ENCODE assay signal across 8 mouse cellular contexts in genomic region chr5:122770304-122770703, GRCm38 (mm10). TPM values are rescaled to one million over a fixed set of nuclear protein-coding genes. Genes with fewer than 3 reads are reported as not detected.
DNase-seq lines count a peak whose midpoint lies in the region; ATAC-seq and TF ChIP-seq lines count a peak whose summit lies in the region.

No protein-coding gene starts in this region.

- H3K4me1 ChIP-seq in forebrain, postnatal 0 days (ENCODE audit: insufficient read depth), result no peaks in the 10 kb centered on the region
- 0 out of 2 replicates have a peak, but pooled peaks cover 3% of the 10 kb centered on the region for H3K4me1 ChIP-seq in forebrain, embryonic 16.5 days (replicated peaks; ENCODE audit: control insufficient read depth, insufficient read depth, low read length)
- peaks cover 2% of the 10 kb centered on the region for H3K4me1 ChIP-seq in ES-Bruce4 (ENCODE audit: control insufficient read depth, insufficient read depth, low read length)
- peaks cover 13% of the 10 kb centered on the region for H3K4me1 ChIP-seq in embryonic facial prominence, embryonic 14.5 days (ENCODE audit: control insufficient read depth, insufficient read depth, low read length)
- H3K4me1 ChIP-seq in limb, embryonic 12.5 days (replicated peaks), result peaks cover 10% of the 10 kb centered on the region
- peaks cover 6% of the 10 kb centered on the region; the same call in 1 of the 2 replicates for H3K4me1 ChIP-seq in stomach, embryonic 14.5 days (ENCODE audit: control insufficient read depth, insufficient read depth, low read length)

- H3K27ac ChIP-seq in forebrain, postnatal 0 days (ENCODE audit: low read depth, low read length), result 0 out of 2 replicates have a peak overlapping the region, but pooled peaks have one; percentile 40
- H3K27ac ChIP-seq in forebrain, embryonic 16.5 days (ENCODE audit: low read length), result no peak overlapping the region
- peak overlapping the region; percentile 47 for H3K27ac ChIP-seq in ES-Bruce4 (ENCODE audit: insufficient read depth, low read length)
- peak overlapping the region; percentile 82 for H3K27ac ChIP-seq in embryonic facial prominence, embryonic 14.5 days (replicated peaks; ENCODE audit: low read depth, low read length)
- H3K27ac ChIP-seq in limb, embryonic 12.5 days, result peak overlapping the region; percentile 73
- H3K27ac ChIP-seq in stomach, embryonic 14.5 days (ENCODE audit: low read length), result peak overlapping the region; percentile 59; the same call in 1 of the 2 replicates

- H3K36me3 ChIP-seq in forebrain, postnatal 0 days (ENCODE audit: insufficient read depth), result peaks cover 4% of the 10 kb centered on the region; the same call in 1 of the 2 replicates
- no peaks in the 10 kb centered on the region for H3K36me3 ChIP-seq in forebrain, embryonic 16.5 days (ENCODE audit: control insufficient read depth, insufficient read depth)
- no peaks in the 10 kb centered on the region for H3K36me3 ChIP-seq in ES-Bruce4 (ENCODE audit: control insufficient read depth, insufficient read depth, low read length, poor library complexity, severe bottlenecking)
- H3K36me3 ChIP-seq in embryonic facial prominence, embryonic 14.5 days (ENCODE audit: control insufficient read depth, insufficient read depth, low read length), result 0 out of 2 replicates have a peak, but pooled peaks cover 7% of the 10 kb centered on the region
- H3K36me3 ChIP-seq in limb, embryonic 12.5 days, result peaks cover 11% of the 10 kb centered on the region; the same call in 1 of the 2 replicates
- H3K36me3 ChIP-seq in stomach, embryonic 14.5 days (ENCODE audit: control insufficient read depth, insufficient read depth, low read length), result no peaks in the 10 kb centered on the region

- H3K4me3 ChIP-seq in forebrain, postnatal 0 days (ENCODE audit: low read depth, low read length), result no peak overlapping the region
- no peak overlapping the region for H3K4me3 ChIP-seq in forebrain, embryonic 16.5 days (replicated peaks; ENCODE audit: low read length)
- H3K4me3 ChIP-seq in ES-Bruce4 (ENCODE audit: low read depth, low read length), result no peak overlapping the region
- H3K4me3 ChIP-seq in embryonic facial prominence, embryonic 14.5 days (ENCODE audit: low read depth, low read length), result no peak overlapping the region
- no peak overlapping the region for H3K4me3 ChIP-seq in limb, embryonic 12.5 days (replicated peaks)
- no peak overlapping the region for H3K4me3 ChIP-seq in stomach, embryonic 14.5 days (ENCODE audit: low read depth, low read length)

- H3K4me2 ChIP-seq in forebrain, postnatal 0 days (ENCODE audit: low read depth), result no peak overlapping the region
- no peak overlapping the region for H3K4me2 ChIP-seq in forebrain, embryonic 16.5 days (ENCODE audit: low read length)
- H3K4me2 ChIP-seq in embryonic facial prominence, embryonic 14.5 days (ENCODE audit: low read depth, low read length), result 0 out of 2 replicates have a peak overlapping the region, but pooled peaks have one; percentile 8
- H3K4me2 ChIP-seq in limb, embryonic 12.5 days, result no peak overlapping the region
- H3K4me2 ChIP-seq in stomach, embryonic 14.5 days (replicated peaks; ENCODE audit: low read depth, low read length), result no peak overlapping the region

- no peak for DNase-seq in forebrain, postnatal 0 days
- peak; percentile 44 for DNase-seq in embryonic facial prominence, embryonic 14.5 days (ENCODE audit: low spot score)
- no peak for DNase-seq in spleen, adult 12 weeks (ENCODE audit: low spot score)
- DNase-seq in left cerebral cortex, postnatal 4 days, result no peak

- no peak for TF ChIP-seq POLR2A in ES-Bruce4 (IDR thresholded peaks at IDR 0.05; ENCODE audit: insufficient read depth, low read length)

- no peak for TF ChIP-seq CTCF in forebrain, postnatal 0 days (IDR thresholded peaks at IDR 0.05; ENCODE audit: low read depth)
- no peak for TF ChIP-seq CTCF in ES-Bruce4 (IDR thresholded peaks at IDR 0.05; ENCODE audit: low read depth, low read length)

- ATAC-seq in forebrain, postnatal 0 days, result no peak
- no peak for ATAC-seq in forebrain, embryonic 16.5 days
- ATAC-seq in embryonic facial prominence, embryonic 14.5 days (ENCODE audit: low read depth), result no peak
- ATAC-seq in limb, embryonic 12.5 days (ENCODE audit: insufficient number of reproducible peaks, insufficient read depth, low FRiP score, low TSS enrichment, low read depth), result no peak
- no peak for ATAC-seq in stomach, embryonic 14.5 days (ENCODE audit: insufficient number of reproducible peaks, insufficient read depth, low FRiP score, low read depth)

- no peak for TF ChIP-seq EP300 in ES-Bruce4 (IDR thresholded peaks at IDR 0.05; ENCODE audit: insufficient read depth, low read depth, low read length)

- H3K9me3 ChIP-seq in forebrain, postnatal 0 days (ENCODE audit: low read length), result no peaks in the 10 kb centered on the region
- no peaks in the 10 kb centered on the region for H3K9me3 ChIP-seq in forebrain, embryonic 16.5 days (ENCODE audit: control insufficient read depth, low read length)
- no peaks in the 10 kb centered on the region for H3K9me3 ChIP-seq in ES-Bruce4 (replicated peaks; ENCODE audit: control insufficient read depth, insufficient read depth, low read length, poor library complexity, severe bottlenecking)
- no peaks in the 10 kb centered on the region for H3K9me3 ChIP-seq in embryonic facial prominence, embryonic 14.5 days (ENCODE audit: control insufficient read depth, low read length)
- H3K9me3 ChIP-seq in limb, embryonic 12.5 days, result peaks cover 5% of the 10 kb centered on the region; the same call in 1 of the 2 replicates
- H3K9me3 ChIP-seq in stomach, embryonic 14.5 days (ENCODE audit: control insufficient read depth, low read depth, low read length), result no peaks in the 10 kb centered on the region

- 69% methylated on average over 7 of the region's 7 CpGs for WGBS in forebrain, postnatal 0 days
- 73% methylated on average over 7 of the region's 7 CpGs for WGBS in forebrain, embryonic 16.5 days
- 48% methylated on average over 7 of the region's 7 CpGs for WGBS in embryonic facial prominence, embryonic 14.5 days
- 49% methylated on average over 7 of the region's 7 CpGs for WGBS in limb, embryonic 12.5 days
- WGBS in stomach, embryonic 14.5 days, result 72% methylated on average over 7 of the region's 7 CpGs

- intact Hi-C loops in left cerebral cortex, postnatal 4 days (cut with DNase I), result no loop called here

- no peaks in the 10 kb centered on the region for H3K27me3 ChIP-seq in forebrain, postnatal 0 days (ENCODE audit: insufficient read depth, low read length)
- H3K27me3 ChIP-seq in forebrain, embryonic 16.5 days (replicated peaks; ENCODE audit: control insufficient read depth, insufficient read depth, low read length), result no peaks in the 10 kb centered on the region
- no peaks in the 10 kb centered on the region for H3K27me3 ChIP-seq in ES-Bruce4 (ENCODE audit: control insufficient read depth, insufficient read depth, low read length, poor library complexity, severe bottlenecking)
- no peaks in the 10 kb centered on the region for H3K27me3 ChIP-seq in embryonic facial prominence, embryonic 14.5 days (replicated peaks; ENCODE audit: control insufficient read depth, insufficient read depth, low read length)
- no peaks in the 10 kb centered on the region for H3K27me3 ChIP-seq in limb, embryonic 12.5 days
- H3K27me3 ChIP-seq in stomach, embryonic 14.5 days (ENCODE audit: control insufficient read depth, insufficient read depth, low read length), result no peaks in the 10 kb centered on the region

- no peak overlapping the region for H3K9ac ChIP-seq in forebrain, postnatal 0 days
- no peak overlapping the region for H3K9ac ChIP-seq in forebrain, embryonic 16.5 days (replicated peaks; ENCODE audit: low read depth, low read length)
- peak overlapping the region; percentile 3; the same call in 1 of the 2 replicates for H3K9ac ChIP-seq in ES-Bruce4 (ENCODE audit: low read depth, poor library complexity, severe bottlenecking)
- H3K9ac ChIP-seq in embryonic facial prominence, embryonic 14.5 days (ENCODE audit: low read depth, low read length), result peak overlapping the region; percentile 35; the same call in 1 of the 2 replicates
- no peak overlapping the region; the same call in 1 of the 2 replicates for H3K9ac ChIP-seq in limb, embryonic 12.5 days (replicated peaks)
- H3K9ac ChIP-seq in stomach, embryonic 14.5 days (replicated peaks; ENCODE audit: low read depth, low read length), result no peak overlapping the region

RNA-seq across cellular contexts. Expression of gene Camkk2, which starts 8.9 kb away (rescaled TPM):
- 89.3 and 106 TPM in 2 replicates for total RNA-seq in forebrain, postnatal 0 days (2014; rRNA removed)
- 76.2 and 93.8 TPM in 2 replicates for polyA plus RNA-seq in forebrain, postnatal 0 days (2015; fragmentation: Nextera tagmentation; extraction: Ambion mirVana)
- 70.7 and 75.6 TPM in 2 replicates for polyA plus RNA-seq in forebrain, embryonic 16.5 days (2015; fragmentation: Nextera tagmentation; extraction: Ambion mirVana)
- 24.4 and 26.2 TPM in 2 replicates for polyA plus RNA-seq in ES-Bruce4 (2011; ENCODE audit: insufficient read depth, insufficient read length, low read depth, missing spikeins)
- polyA plus RNA-seq in embryonic facial prominence, embryonic 14.5 days (2014; fragmentation: Nextera tagmentation; extraction: Ambion mirVana), result 27.7 and 28.4 TPM in 2 replicates
- 37.6 and 38.0 TPM in 2 replicates for polyA plus RNA-seq in limb, embryonic 12.5 days (2016; fragmentation: Nextera tagmentation; extraction: Ambion mirVana)
- polyA plus RNA-seq in stomach, embryonic 14.5 days (2014; fragmentation: Nextera tagmentation; extraction: Ambion mirVana), result 25.7 and 28.2 TPM in 2 replicates
- total RNA-seq in left cerebral cortex, postnatal 4 days (2021), result 100 to 1,000 TPM; 130 to 137 TPM

RNA-seq across cellular contexts. Expression of gene Anapc5, which starts 50.8 kb away (rescaled TPM):
- 522 and 533 TPM in 2 replicates for total RNA-seq in forebrain, postnatal 0 days (2014; rRNA removed)
- polyA plus RNA-seq in forebrain, postnatal 0 days (2015; fragmentation: Nextera tagmentation; extraction: Ambion mirVana), result 373 and 445 TPM in 2 replicates
- polyA plus RNA-seq in forebrain, embryonic 16.5 days (2015; fragmentation: Nextera tagmentation; extraction: Ambion mirVana), result 562 and 569 TPM in 2 replicates
- 344 and 397 TPM in 2 replicates for polyA plus RNA-seq in ES-Bruce4 (2011; ENCODE audit: insufficient read depth, insufficient read length, low read depth, missing spikeins)
- polyA plus RNA-seq in embryonic facial prominence, embryonic 14.5 days (2014; fragmentation: Nextera tagmentation; extraction: Ambion mirVana), result 367 and 424 TPM in 2 replicates
- 477 and 493 TPM in 2 replicates for polyA plus RNA-seq in limb, embryonic 12.5 days (2016; fragmentation: Nextera tagmentation; extraction: Ambion mirVana)
- 478 and 484 TPM in 2 replicates for polyA plus RNA-seq in stomach, embryonic 14.5 days (2014; fragmentation: Nextera tagmentation; extraction: Ambion mirVana)
- 100 to 1,000 TPM; 386 to 393 TPM for total RNA-seq in left cerebral cortex, postnatal 4 days (2021)

Comparison
In these comparisons a context has a peak if more than half of its experiments do, and no peak if none do; other contexts are left out.
1. H3K9ac ChIP-seq: peak in ES-Bruce4 (single experiment) and embryonic facial prominence, embryonic 14.5 days (single experiment); none in forebrain, postnatal 0 days (single experiment), forebrain, embryonic 16.5 days (single experiment), limb, embryonic 12.5 days (single experiment) and stomach, embryonic 14.5 days (single experiment).